Mouse (Mus musculus) E14TG2a.4 (cell line): ENCODE results near the gene 1110059E24Rik.
"Not testable (repeated sequence)": the region's sequence is repeated elsewhere in the genome, so short reads cannot be mapped to it uniquely, and the experiment has no call there.

Experiments used
- H3K27me3 ChIP-seq: 2 replicates; pipeline ENCODE4 v1.6.1; 2014; ENCODE audit warnings: low read length, control low read depth; ENCODE audit not compliant: insufficient read depth
- H3K36me3 ChIP-seq: 2 replicates; pipeline ENCODE4 v1.6.1; 2014; ENCODE audit warnings: low read length, control low read depth; ENCODE audit not compliant: insufficient read depth
- H3K4me1 ChIP-seq: replicated peaks from 2 replicates; pipeline ENCODE4 v1.6.1; 2014; ENCODE audit warnings: low read depth, low read length, control low read depth
- H3K4me3 ChIP-seq: replicated peaks from 2 replicates; pipeline ENCODE4 v1.5.1; 2014; ENCODE audit warnings: mild to moderate bottlenecking, low read length
- H3K9me3 ChIP-seq: 2 replicates; pipeline ENCODE4 v1.6.1; 2014; ENCODE audit warnings: low read length, control low read depth
- CTCF ChIP-seq: conservative IDR thresholded peaks from 2 replicates; pipeline ENCODE4 v1.5.1; 2014; ENCODE audit warnings: low read length
- NANOG ChIP-seq: IDR thresholded peaks from 2 replicates; pipeline ENCODE4 v1.6.1; 2014; ENCODE audit warnings: borderline replicate concordance, low read length, mixed read lengths
- POU5F1 ChIP-seq: IDR thresholded peaks from 2 replicates; pipeline ENCODE4 v1.6.1; 2014; ENCODE audit warnings: low read length, borderline replicate concordance

The 1110059E24Rik gene

GRCm38 (mm10) chr19:21630656-21631331 lies 22.0 kb downstream of the 1110059E24Rik start:
- H3K27me3 ChIP-seq: no peaks in the 10 kb centered on the region

GRCm38 (mm10) chr19:21629501-21629900 lies 23.3 kb downstream of the 1110059E24Rik start:
- Histone ChIP-seq H3K36me3 (no peaks in the 10 kb centered on the region), H3K9me3 (no peaks in the 10 kb centered on the region), H3K4me3 (no peak overlapping the region), H3K4me1 (peaks cover 34% of the 10 kb centered on the region), H3K27me3 (no peaks in the 10 kb centered on the region)
- TF ChIP-seq POU5F1 (no peak), NANOG (no peak), CTCF (no peak)

More at GRCm38 (mm10) chr19:21630656-21631331, 22.0 kb downstream of the 1110059E24Rik start:
- Histone ChIP-seq H3K4me3 (no peak overlapping the region; the same call in 1 of the 2 replicates), H3K4me1 (peaks cover 34% of the 10 kb centered on the region), H3K36me3 (no peaks in the 10 kb centered on the region), H3K9me3 (no peaks in the 10 kb centered on the region)
- TF ChIP-seq POU5F1 (no peak), NANOG (no peak), CTCF (no peak)

- TF ChIP-seq NANOG (no peak), POU5F1 (no peak), CTCF (no peak)
- H3K4me3 ChIP-seq: no peak overlapping the region
- H3K27me3 ChIP-seq: no peaks in the 10 kb centered on the region
- H3K36me3 ChIP-seq: no peaks in the 10 kb centered on the region
- peaks cover 34% of the 10 kb centered on the region for H3K4me1 ChIP-seq
- H3K9me3 ChIP-seq: no peaks in the 10 kb centered on the region
Measured at GRCm38 (mm10) chr19:21629030-21629429, 23.7 kb downstream of the 1110059E24Rik start.

- H3K36me3 ChIP-seq, H3K9me3 ChIP-seq, H3K4me3 ChIP-seq, H3K27me3 ChIP-seq: not testable (repeated sequence)
- peaks cover 39% of the 10 kb centered on the region for H3K4me1 ChIP-seq
Measured at GRCm38 (mm10) chr19:21628440-21628839, 24.3 kb downstream of the 1110059E24Rik start.

- H3K9me3 ChIP-seq: no peaks in the 10 kb centered on the region
- no peak overlapping the region for H3K4me3 ChIP-seq
- TF ChIP-seq CTCF: no peak
- no peak for TF ChIP-seq NANOG
- TF ChIP-seq POU5F1: no peak
- H3K36me3 ChIP-seq: no peaks in the 10 kb centered on the region
- H3K27me3 ChIP-seq: no peaks in the 10 kb centered on the region
- H3K4me1 ChIP-seq: peaks cover 40% of the 10 kb centered on the region
Measured at GRCm38 (mm10) chr19:21626271-21626988, 26.3 kb downstream of the 1110059E24Rik start.

- Histone ChIP-seq H3K9me3 (no peaks in the 10 kb centered on the region), H3K27me3 (no peaks in the 10 kb centered on the region), H3K4me1 (peaks cover 25% of the 10 kb centered on the region), H3K4me3 (no peak overlapping the region), H3K36me3 (no peaks in the 10 kb centered on the region)
- TF ChIP-seq CTCF (no peak), NANOG (no peak), POU5F1 (no peak)
Measured at GRCm38 (mm10) chr19:21624148-21624535, 28.6 kb downstream of the 1110059E24Rik start.

GRCm38 (mm10) chr19:21623410-21624147 lies 29.2 kb downstream of the 1110059E24Rik start:
- Histone ChIP-seq H3K27me3 (no peaks in the 10 kb centered on the region), H3K9me3 (no peaks in the 10 kb centered on the region), H3K4me3 (no peak overlapping the region), H3K4me1 (peaks cover 22% of the 10 kb centered on the region), H3K36me3 (no peaks in the 10 kb centered on the region)
- TF ChIP-seq CTCF (no peak), NANOG (no peak), POU5F1 (no peak)

- Histone ChIP-seq H3K27me3 (no peaks in the 10 kb centered on the region), H3K36me3 (no peaks in the 10 kb centered on the region), H3K4me1 (peaks cover 14% of the 10 kb centered on the region), H3K9me3 (no peaks in the 10 kb centered on the region), H3K4me3 (no peak overlapping the region)
- no peak for TF ChIP-seq POU5F1
- TF ChIP-seq NANOG: no peak
- TF ChIP-seq CTCF: no peak
Measured at GRCm38 (mm10) chr19:21615801-21616200, 37.0 kb downstream of the 1110059E24Rik start.
